Mouse (Mus musculus): ENCODE measurements around the gene Qtrt1. TPM values are rescaled to one million over a fixed set of nuclear protein-coding genes. Genes with fewer than 3 reads are reported as not detected.
"Not testable (repeated sequence)": the region's sequence is repeated elsewhere in the genome, so short reads cannot be mapped to it uniquely, and the experiment has no call there.

The Qtrt1 gene
- polyA plus RNA-seq, 1 experiment from 2014 or later = 42.3 TPM

- H3K27ac ChIP-seq = no peak overlapping the region
- ATAC-seq (ENCODE audit: low FRiP score, low read depth) = no peak
- H3K36me3 ChIP-seq = peaks cover 14% of the 10 kb centered on the region
- no peak overlapping the region for H3K4me2 ChIP-seq (replicated peaks)
- no peak overlapping the region for H3K4me3 ChIP-seq
- no peak overlapping the region for H3K9ac ChIP-seq
- no peaks in the 10 kb centered on the region for H3K27me3 ChIP-seq (replicated peaks)
- 49% methylated on average over 4 of the region's 4 CpGs for WGBS
- H3K4me1 ChIP-seq = no peaks in the 10 kb centered on the region
- H3K9me3 ChIP-seq = no peaks in the 10 kb centered on the region
These were observed 43.6 kb downstream of the Qtrt1 start for GRCm38 (mm10) chr9:21455103-21455770.

GRCm38 (mm10) chr9:21456246-21456929, 44.8 kb downstream of the Qtrt1 start:
- Histone ChIP-seq H3K36me3 (peaks cover 15% of the 10 kb centered on the region), H3K4me3 (no peak overlapping the region), H3K27ac (no peak overlapping the region), H3K9me3 (no peaks in the 10 kb centered on the region), H3K4me1 (no peaks in the 10 kb centered on the region), H3K9ac (no peak overlapping the region), H3K4me2 (replicated peaks) (no peak overlapping the region), H3K27me3 (replicated peaks) (no peaks in the 10 kb centered on the region)
- 85% methylated on average over 7 of the region's 7 CpGs for WGBS
- ATAC-seq (ENCODE audit: low FRiP score, low read depth) = no peak

GRCm38 (mm10) chr9:21456930-21457634, 45.4 kb downstream of the Qtrt1 start:
- Histone ChIP-seq H3K4me1 (no peaks in the 10 kb centered on the region), H3K9me3 (no peaks in the 10 kb centered on the region), H3K9ac (no peak overlapping the region), H3K27me3 (replicated peaks) (no peaks in the 10 kb centered on the region), H3K27ac (no peak overlapping the region), H3K36me3 (peaks cover 15% of the 10 kb centered on the region), H3K4me2 (replicated peaks) (no peak overlapping the region), H3K4me3 (no peak overlapping the region)
- 89% methylated on average over 10 of the region's 10 CpGs for WGBS
- ATAC-seq (ENCODE audit: low FRiP score, low read depth) = no peak

- Histone ChIP-seq H3K4me3 (no peak overlapping the region), H3K4me2 (replicated peaks) (no peak overlapping the region), H3K36me3 (peaks cover 15% of the 10 kb centered on the region), H3K4me1 (no peaks in the 10 kb centered on the region), H3K9me3 (no peaks in the 10 kb centered on the region), H3K27me3 (replicated peaks) (no peaks in the 10 kb centered on the region), H3K27ac (no peak overlapping the region), H3K9ac (no peak overlapping the region)
- ATAC-seq (ENCODE audit: low FRiP score, low read depth) = no peak
- 92% methylated on average over 3 of the region's 3 CpGs for WGBS
These were observed 47.2 kb downstream of the Qtrt1 start for GRCm38 (mm10) chr9:21458821-21459220.

- Histone ChIP-seq H3K9me3 (no peaks in the 10 kb centered on the region), H3K4me1 (no peaks in the 10 kb centered on the region), H3K4me2 (replicated peaks) (no peak overlapping the region), H3K36me3 (peaks cover 18% of the 10 kb centered on the region), H3K27me3 (replicated peaks) (no peaks in the 10 kb centered on the region), H3K27ac (no peak overlapping the region), H3K4me3 (no peak overlapping the region), H3K9ac (no peak overlapping the region)
- ATAC-seq (ENCODE audit: low FRiP score, low read depth) = no peak
- WGBS = 98% methylated on average over 3 of the region's 3 CpGs
These were observed 48.8 kb downstream of the Qtrt1 start for GRCm38 (mm10) chr9:21460400-21460940.

- H3K4me2 ChIP-seq (replicated peaks) = no peak overlapping the region
- no peak overlapping the region for H3K4me3 ChIP-seq
- no peak overlapping the region for H3K27ac ChIP-seq
- no peak for ATAC-seq (ENCODE audit: low FRiP score, low read depth)
- no peaks in the 10 kb centered on the region for H3K27me3 ChIP-seq (replicated peaks)
- H3K9me3 ChIP-seq = no peaks in the 10 kb centered on the region
- no peak overlapping the region for H3K9ac ChIP-seq
- 84% methylated on average over 5 of the region's 5 CpGs for WGBS
- H3K4me1 ChIP-seq = no peaks in the 10 kb centered on the region
- peaks cover 37% of the 10 kb centered on the region for H3K36me3 ChIP-seq
These were observed 51.5 kb downstream of the Qtrt1 start for GRCm38 (mm10) chr9:21463138-21463590.

- Histone ChIP-seq H3K9me3 (no peaks in the 10 kb centered on the region), H3K4me2 (replicated peaks) (no peak overlapping the region), H3K27me3 (replicated peaks) (no peaks in the 10 kb centered on the region), H3K4me1 (no peaks in the 10 kb centered on the region), H3K9ac (no peak overlapping the region), H3K27ac (no peak overlapping the region), H3K36me3 (peaks cover 36% of the 10 kb centered on the region), H3K4me3 (no peak overlapping the region)
- WGBS = 88% methylated on average over 3 of the region's 3 CpGs
- ATAC-seq (ENCODE audit: low FRiP score, low read depth) = no peak
These were observed 52.3 kb downstream of the Qtrt1 start for GRCm38 (mm10) chr9:21463766-21464564.

GRCm38 (mm10) chr9:21464565-21464928, 52.9 kb downstream of the Qtrt1 start:
- H3K36me3 ChIP-seq = peaks cover 38% of the 10 kb centered on the region
- H3K4me3 ChIP-seq; H3K27ac ChIP-seq; ATAC-seq (ENCODE audit: low FRiP score, low read depth); H3K4me2 ChIP-seq (replicated peaks); H3K9ac ChIP-seq; H3K9me3 ChIP-seq; H3K4me1 ChIP-seq; H3K27me3 ChIP-seq (replicated peaks): not testable (repeated sequence)
- 93% methylated on average over 7 of the region's 7 CpGs for WGBS

- H3K9me3 ChIP-seq = no peaks in the 10 kb centered on the region
- H3K27ac ChIP-seq = no peak overlapping the region
- no peak overlapping the region for H3K9ac ChIP-seq
- H3K4me2 ChIP-seq (replicated peaks) = no peak overlapping the region
- no peak for ATAC-seq (ENCODE audit: low FRiP score, low read depth)
- peaks cover 72% of the 10 kb centered on the region for H3K36me3 ChIP-seq
- WGBS = 87% methylated on average over 20 of the region's 20 CpGs
- H3K4me1 ChIP-seq = no peaks in the 10 kb centered on the region
- H3K4me3 ChIP-seq = no peak overlapping the region
- no peaks in the 10 kb centered on the region for H3K27me3 ChIP-seq (replicated peaks)
These were observed 57.7 kb downstream of the Qtrt1 start for GRCm38 (mm10) chr9:21469032-21470024.
